Mouse (Mus musculus) heart, adult 2 months (tissue): Measurements from ENCODE around the gene Zfp653. TPM values are rescaled to one million over a fixed set of nuclear protein-coding genes. Genes with fewer than 3 reads are reported as not detected.

Experiments
- DNase-seq, 2 experiments: peaks; one replicate each; pipeline ENCODE4 v3.0.0; 2021
- H3K27ac ChIP-seq: fragments of 200-600 bp; 2 replicates; pipeline ENCODE4 v1.8.1; 2022
- H3K27me3 ChIP-seq: fragments of 200-500 bp; 2 replicates; pipeline ENCODE4 v1.6.1; 2012; ENCODE audit warnings: mild to moderate bottlenecking, low read length, inconsistent platforms, mixed read lengths; ENCODE audit not compliant: control insufficient read depth, insufficient read depth
- H3K36me3 ChIP-seq: fragments of 200-500 bp; 2 replicates; pipeline ENCODE4 v1.6.1; 2012; ENCODE audit warnings: low read length, inconsistent platforms; ENCODE audit not compliant: control insufficient read depth, insufficient read depth
- H3K4me1 ChIP-seq: fragments of 200-500 bp; 2 replicates; pipeline ENCODE4 v1.6.1; 2011; ENCODE audit warnings: low read length; ENCODE audit not compliant: control insufficient read depth, insufficient read depth
- H3K4me3 ChIP-seq: fragments of 200-600 bp; 2 replicates; pipeline ENCODE4 v1.8.1; 2022
- H3K79me2 ChIP-seq: fragments of 200-500 bp; replicated peaks from 2 replicates; pipeline ENCODE4 v1.6.1; 2012; ENCODE audit warnings: mild to moderate bottlenecking, inconsistent platforms, low read length, moderate library complexity, mixed read lengths; ENCODE audit not compliant: control insufficient read depth, insufficient read depth
- H3K9ac ChIP-seq: fragments of 200-500 bp; 2 replicates; pipeline ENCODE4 v1.6.1; 2012; ENCODE audit warnings: low read depth, mild to moderate bottlenecking, control low read depth, inconsistent platforms, low read length, mixed read lengths
- CTCF ChIP-seq: fragments of 200-600 bp; IDR thresholded peaks from 2 replicates; pipeline ENCODE4 v1.8.1; 2022; ENCODE audit warnings: antibody characterized with exemption, mild to moderate bottlenecking, moderate library complexity
- EP300 ChIP-seq: fragments of 200-500 bp; IDR thresholded peaks from 2 replicates; pipeline ENCODE4 v1.6.1; 2011; ENCODE audit warnings: low read depth, low read length, control low read depth; ENCODE audit not compliant: insufficient read depth
- POLR2A ChIP-seq: fragments of 200-500 bp; IDR thresholded peaks from 2 replicates; pipeline ENCODE4 v1.6.1; 2011; ENCODE audit warnings: mild to moderate bottlenecking, low read depth, low read length, control low read depth; ENCODE audit not compliant: insufficient read depth
- WGBS: fragments of 180-500 bp; shearing (Covaris S2); methylation state at CpG from one replicate; pipeline ENCODE4 v1.1.7; 2018; 5-methylcytosine and 5-hydroxymethylcytosine counted together
- intact Hi-C: fragments of 180-260 bp; cut with DNase I; formaldehyde crosslinking; loops from one replicate; pipeline ENCODE4 v1.15.1; 2025
- long read RNA-seq: library from polyadenylated mRNA; stranded (forward); transcript quantifications from one replicate; pipeline ENCODE4 v2.0.0, GENCODE M21; 2021
- polyA plus RNA-seq: library from polyadenylated mRNA; depleted of rRNA; stranded (reverse); fragments of >200 nt; gene quantifications from 2 replicates; pipeline ENCODE4 v1.2.3, GENCODE M21; 2012; rRNA removed
- total RNA-seq, 2 experiments: library from RNA; stranded (reverse); gene quantifications; 2 replicates each; pipeline ENCODE4 v1.2.3; 2021

The Zfp653 gene
- total RNA-seq (1 to 10 TPM; 3.8 to 4.7 TPM), polyA plus RNA-seq (8.7 and 9.5 TPM in 2 replicates)
- long read RNA-seq, partial matches to known transcripts, result 0 of 2 reads
- long read RNA-seq, other reads (novel, unspliced or antisense), result 0 of 2 reads

DNA sequence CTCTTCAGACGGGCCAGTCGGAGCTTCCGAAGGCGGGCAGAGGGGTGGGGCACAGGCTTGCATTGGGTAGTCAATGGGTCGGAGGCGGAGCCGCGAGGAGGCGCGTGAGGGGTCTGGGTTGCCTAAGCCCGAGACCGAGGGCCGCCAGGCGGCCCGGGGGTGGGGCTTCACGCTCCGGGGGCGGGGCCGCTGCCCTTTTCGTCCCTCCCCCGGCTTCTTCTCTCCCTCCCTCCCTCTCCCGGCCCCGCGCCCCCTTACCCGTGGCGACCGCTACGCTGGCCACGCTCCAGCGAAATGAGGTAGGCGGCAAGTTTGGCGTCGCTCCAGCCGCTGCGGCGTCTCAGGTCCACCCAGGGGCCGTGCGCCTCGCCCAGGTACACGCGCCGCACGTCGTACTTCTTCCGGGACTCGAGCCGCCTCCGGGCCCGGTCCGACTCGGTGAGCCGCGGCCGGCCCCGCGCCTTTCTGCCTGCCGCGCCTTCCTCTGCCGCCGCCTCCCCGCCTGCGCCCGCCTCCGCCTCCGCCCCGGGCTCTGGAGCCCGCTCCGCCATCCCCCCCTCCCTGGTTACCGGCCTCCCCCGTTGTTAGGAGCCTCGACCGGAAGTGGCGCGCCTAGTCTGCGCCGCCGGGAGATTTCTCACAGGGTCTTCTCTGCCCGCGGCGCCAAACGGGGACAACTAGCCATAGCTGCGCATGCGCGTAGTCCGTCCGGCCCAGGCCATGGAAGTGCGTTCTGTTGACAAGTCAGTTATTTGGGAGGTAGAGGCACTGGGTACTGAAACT lies at the start of gene Zfp653, which contains the start of gene Gm49318:
Zfp653 (minus strand) TSS at position 586 of the 783 bp plus-strand sequence.
Gm49318 (minus strand) TSS at position 469 of the 783 bp plus-strand sequence.
- TF ChIP-seq EP300 (peak; percentile 54; the same call in 1 of the 2 replicates), CTCF (peak; percentile 38), POLR2A (peak; percentile 95)
- H3K79me2 ChIP-seq, result no peaks in the 10 kb centered on the region
- peak within 1 kb of the TSS; percentile 97 for H3K27ac ChIP-seq
- peak within 1 kb of the TSS; percentile 94 for H3K9ac ChIP-seq
- H3K4me3 ChIP-seq, result peak within 1 kb of the TSS; percentile 94
- H3K4me1 ChIP-seq, result peaks cover 3% of the 10 kb centered on the region
- H3K27me3 ChIP-seq, result no peaks in the 10 kb centered on the region
- intact Hi-C loops, result loop anchor here (2.0 to 10.0 kb wide), 5 partner anchors 14 to 154 kb away; partner anchors contain the start of genes Ccdc151, Ecsit, Elof1 and Pigyl
- DNase-seq, result peak; percentile 97
- under 1% methylated on average over 62 of the region's 87 CpGs for WGBS
- H3K36me3 ChIP-seq, result no peaks in the 10 kb centered on the region

DNA sequence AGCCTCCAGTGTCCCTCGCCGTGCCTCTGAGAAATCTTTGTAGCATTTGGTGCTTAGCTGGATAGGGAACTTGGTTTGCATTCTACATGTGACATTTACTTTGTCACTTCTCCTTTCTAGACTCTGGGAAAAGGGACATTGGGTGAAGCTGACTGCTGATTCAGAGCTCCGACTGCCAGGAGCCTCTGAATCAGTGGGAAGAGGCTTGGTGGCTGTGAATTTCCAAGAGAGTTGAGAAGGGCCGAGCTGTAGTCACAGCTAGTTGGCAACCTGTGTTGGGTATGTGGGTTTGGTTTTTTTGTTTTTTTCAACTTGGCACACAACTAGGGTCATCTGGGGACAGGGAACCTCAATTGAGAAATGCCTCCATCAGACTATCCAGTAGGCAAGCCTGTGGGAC lies 48.4 kb upstream of the Zfp653 start:
- peak in 1 of 2 experiments; percentile 31 for DNase-seq
- 85% methylated on average over 4 of the region's 4 CpGs for WGBS
- intact Hi-C loops, result loop anchor here (10.0 kb wide), 1 partner anchor 115 kb away; the partner anchor contains the start of genes Ccdc151 and Prkcsh
- H3K36me3 ChIP-seq, result no peaks in the 10 kb centered on the region
- H3K27ac ChIP-seq, result no peak overlapping the region
- H3K9ac ChIP-seq, result no peak overlapping the region
- no peak overlapping the region for H3K4me3 ChIP-seq
- H3K4me1 ChIP-seq, result peaks cover 3% of the 10 kb centered on the region
- no peak for TF ChIP-seq EP300
- TF ChIP-seq POLR2A, result no peak
- no peak for TF ChIP-seq CTCF
- H3K79me2 ChIP-seq, result no peaks in the 10 kb centered on the region
- H3K27me3 ChIP-seq, result no peaks in the 10 kb centered on the region

- Histone ChIP-seq H3K27me3 (no peaks in the 10 kb centered on the region), H3K36me3 (no peaks in the 10 kb centered on the region), H3K9ac (no peak overlapping the region), H3K27ac (no peak overlapping the region), H3K4me3 (peak overlapping the region; percentile 73), H3K79me2 (no peaks in the 10 kb centered on the region), H3K4me1 (peaks cover 3% of the 10 kb centered on the region)
- intact Hi-C loops, result loop anchor here (2.0 to 10.0 kb wide), 2 partner anchors 47 to 113 kb away; partner anchors contain the start of genes Ccdc151, Gm49318, Prkcsh and Zfp653
- 39% methylated on average over 10 of the region's 10 CpGs for WGBS
- TF ChIP-seq POLR2A (no peak), EP300 (no peak), CTCF (peak; percentile 50)
- peak in 1 of 2 experiments; percentile 40 for DNase-seq
These were observed 46.7 kb upstream of the Zfp653 start for GRCm38 (mm10) chr9:22117754-22118456.

GRCm38 (mm10) chr9:22116740-22117426 lies 45.7 kb upstream of the Zfp653 start, which contains the start of gene Elof1:
Gene Elof1 (minus strand): TSS chr9:22117172.
- WGBS, result under 1% methylated on average over 52 of the region's 52 CpGs
- Histone ChIP-seq H3K27ac (peak within 1 kb of the TSS; percentile 86), H3K4me1 (peaks cover 3% of the 10 kb centered on the region), H3K9ac (peak within 1 kb of the TSS; percentile 83), H3K4me3 (peak within 1 kb of the TSS; percentile 73), H3K36me3 (no peaks in the 10 kb centered on the region), H3K79me2 (no peaks in the 10 kb centered on the region), H3K27me3 (no peaks in the 10 kb centered on the region)
- DNase-seq, result peak; percentile 90 to 94
- intact Hi-C loops, result loop anchor here (2.0 to 10.0 kb wide), 2 partner anchors 46 to 112 kb away; partner anchors contain the start of genes Ccdc151, Gm49318, Prkcsh and Zfp653
- TF ChIP-seq EP300 (peak; percentile 42; the same call in 1 of the 2 replicates), CTCF (no peak), POLR2A (peak; percentile 88)

- no peak overlapping the region for H3K27ac ChIP-seq
- H3K9ac ChIP-seq, result no peak overlapping the region
- 20% methylated on average over 15 of the region's 15 CpGs for WGBS
- H3K4me1 ChIP-seq, result peaks cover 3% of the 10 kb centered on the region
- no peaks in the 10 kb centered on the region for H3K36me3 ChIP-seq
- no peaks in the 10 kb centered on the region for H3K27me3 ChIP-seq
- H3K4me3 ChIP-seq, result peak overlapping the region; percentile 73
- no peaks in the 10 kb centered on the region for H3K79me2 ChIP-seq
- TF ChIP-seq CTCF, result no peak
- no peak for TF ChIP-seq POLR2A
- TF ChIP-seq EP300, result no peak
- intact Hi-C loops, result loop anchor here (2.0 to 10.0 kb wide), 2 partner anchors 45 to 111 kb away; partner anchors contain the start of genes Ccdc151, Gm49318, Prkcsh and Zfp653
- no peak for DNase-seq
These were observed 44.9 kb upstream of the Zfp653 start for GRCm38 (mm10) chr9:22116086-22116485.
